Mouse (Mus musculus) CH12.LX (cell line): ENCODE results near the gene Slc39a3. TPM values are rescaled to one million over a fixed set of nuclear protein-coding genes. Genes with fewer than 3 reads are reported as not detected.
"Not testable (repeated sequence)": the region's sequence is repeated elsewhere in the genome, so short reads cannot be mapped to it uniquely, and the experiment has no call there.

Source experiments
- DNase-seq: peaks from one replicate; pipeline ENCODE4 v3.0.0-alpha.2; 2013; ENCODE audit errors: extremely low read depth
- H3K27ac ChIP-seq: 2 replicates; pipeline ENCODE4 v1.5.1; 2012; ENCODE audit warnings: low read depth, mild to moderate bottlenecking, control low read depth, moderate library complexity; ENCODE audit not compliant: insufficient read depth
- H3K27me3 ChIP-seq: replicated peaks from 2 replicates; pipeline ENCODE3; 2012; ENCODE audit warnings: inconsistent platforms
- H3K36me3 ChIP-seq, 2 experiments: replicated peaks in 1 of 2; 2 replicates each; pipeline versions ENCODE3 to v1.6.1; 2012; ENCODE audit warnings: inconsistent platforms in 1 of 2, low read length in 1 of 2, mild to moderate bottlenecking in 1 of 2, mixed read lengths in 1 of 2, moderate library complexity in 1 of 2; ENCODE audit not compliant: control insufficient read depth in 1 of 2, insufficient read depth in 1 of 2
- H3K4me1 ChIP-seq, 2 experiments: 2 replicates each; pipeline ENCODE4 v1.6.1; 2012; ENCODE audit warnings: inconsistent platforms in 1 of 2, moderate library complexity in 1 of 2; ENCODE audit not compliant: insufficient read depth in 2 of 2, control insufficient read depth in 1 of 2
- H3K4me2 ChIP-seq: 2 replicates; pipeline ENCODE4 v1.6.1; 2012; ENCODE audit warnings: low read depth, mild to moderate bottlenecking, control low read depth; ENCODE audit not compliant: poor library complexity, insufficient read depth, severe bottlenecking
- H3K4me3 ChIP-seq, 3 experiments: fragments of 150-350 bp in 1 of 3; sonication (generic) in 1 of 3; replicated peaks in 1 of 3; 2 replicates each; pipeline versions ENCODE3 to v1.5.1; 2011 to 2012; ENCODE audit warnings: low read depth in 2 of 3, low read length in 2 of 3, mild to moderate bottlenecking in 2 of 3, moderate library complexity in 2 of 3, control low read depth in 1 of 3, improper control_type of control experiment in 1 of 3, inconsistent platforms in 1 of 3, mixed read lengths in 1 of 3; ENCODE audit not compliant: poor library complexity in 1 of 3
- H3K79me2 ChIP-seq: replicated peaks from 2 replicates; pipeline ENCODE4 v1.6.1; 2012; ENCODE audit warnings: mild to moderate bottlenecking, moderate library complexity; ENCODE audit not compliant: control insufficient read depth, poor library complexity, insufficient read depth, severe bottlenecking; ENCODE audit errors: extremely low read depth
- H3K9ac ChIP-seq: 2 replicates; pipeline ENCODE4 v1.6.1; 2012; ENCODE audit warnings: low read depth, mild to moderate bottlenecking, control low read depth, moderate library complexity; ENCODE audit not compliant: insufficient read depth
- H3K9me3 ChIP-seq: replicated peaks from 2 replicates; pipeline ENCODE3; 2012; ENCODE audit warnings: low read length, inconsistent platforms, mixed read lengths
- CHD2 ChIP-seq: IDR thresholded peaks from 2 replicates; pipeline ENCODE4 v1.6.1; 2011; ENCODE audit warnings: low read length, improper control_type of control experiment
- ELF1 ChIP-seq: IDR thresholded peaks from 2 replicates; pipeline ENCODE4 v1.6.1; 2014; ENCODE audit warnings: low read depth, mild to moderate bottlenecking, inconsistent platforms, low read length, improper control_type of control experiment
- JUN ChIP-seq: IDR thresholded peaks from 2 replicates; pipeline ENCODE4 v1.6.1; 2011; ENCODE audit warnings: low read depth, mild to moderate bottlenecking, low read length, improper control_type of control experiment, moderate library complexity; ENCODE audit not compliant: insufficient read depth
- KAT2A ChIP-seq: IDR thresholded peaks from 2 replicates; pipeline ENCODE4 v1.6.1; 2012; ENCODE audit warnings: low read length, improper control_type of control experiment, inconsistent platforms; ENCODE audit not compliant: insufficient replicate concordance
- MAFK ChIP-seq: IDR thresholded peaks from 2 replicates; pipeline ENCODE4 v1.6.1; 2011; ENCODE audit warnings: low read length, improper control_type of control experiment; ENCODE audit not compliant: insufficient replicate concordance
- MEF2A ChIP-seq: IDR thresholded peaks from 2 replicates; pipeline ENCODE4 v1.6.1; 2014; ENCODE audit warnings: low read depth, mild to moderate bottlenecking, inconsistent platforms, low read length, improper control_type of control experiment, borderline replicate concordance
- MYC ChIP-seq: IDR thresholded peaks from 2 replicates; pipeline ENCODE4 v1.6.1; 2011; ENCODE audit warnings: low read depth, mild to moderate bottlenecking, improper control_type of control experiment, low read length
- NRF1 ChIP-seq: IDR thresholded peaks from 2 replicates; pipeline ENCODE4 v1.6.1; 2014; ENCODE audit warnings: low read depth, mild to moderate bottlenecking, inconsistent platforms, low read length, improper control_type of control experiment, moderate library complexity
- PAX5 ChIP-seq: IDR thresholded peaks from 2 replicates; pipeline ENCODE4 v1.6.1; 2012; ENCODE audit warnings: low read length, inconsistent platforms, mixed read lengths
- POLR2A ChIP-seq: IDR thresholded peaks from 2 replicates; pipeline ENCODE4 v1.6.1; 2011; ENCODE audit warnings: low read depth, mild to moderate bottlenecking, improper control_type of control experiment, low read length
- POLR2AphosphoS2 ChIP-seq: IDR thresholded peaks from 2 replicates; pipeline ENCODE4 v1.6.1; 2011; ENCODE audit warnings: low read depth, low read length, improper control_type of control experiment
- RAD21 ChIP-seq: IDR thresholded peaks from 2 replicates; pipeline ENCODE4 v1.6.1; 2011; ENCODE audit warnings: low read depth, mild to moderate bottlenecking, low read length, improper control_type of control experiment, moderate library complexity
- SMC3 ChIP-seq: IDR thresholded peaks from 2 replicates; pipeline ENCODE4 v1.6.1; 2011; ENCODE audit warnings: low read depth, low read length, improper control_type of control experiment
- TBP ChIP-seq: conservative IDR thresholded peaks from 2 replicates; pipeline ENCODE4 v1.6.1; 2011; ENCODE audit warnings: low read depth, low read length, improper control_type of control experiment
- TCF12 ChIP-seq: IDR thresholded peaks from 2 replicates; pipeline ENCODE4 v1.6.1; 2014; ENCODE audit warnings: low read depth, mild to moderate bottlenecking, inconsistent platforms, low read length, improper control_type of control experiment
- USF2 ChIP-seq: conservative IDR thresholded peaks from 2 replicates; pipeline ENCODE4 v1.6.1; 2011; ENCODE audit warnings: low read depth, low read length, improper control_type of control experiment
- ZKSCAN1 ChIP-seq: IDR thresholded peaks from 2 replicates; pipeline ENCODE4 v1.6.1; 2012; ENCODE audit warnings: low read depth, inconsistent platforms, low read length, improper control_type of control experiment, borderline replicate concordance
- ZMIZ1 ChIP-seq: IDR thresholded peaks from 2 replicates; pipeline ENCODE4 v1.6.1; 2012; ENCODE audit warnings: low read depth, mild to moderate bottlenecking, inconsistent platforms, low read length, improper control_type of control experiment
- ZNF384 ChIP-seq: IDR thresholded peaks from 2 replicates; pipeline ENCODE4 v1.6.1; 2012; ENCODE audit warnings: low read depth, low read length, improper control_type of control experiment, inconsistent platforms
- dilution Hi-C: fragments of 300-500 bp; cut with MboI; formaldehyde crosslinking; loops from 2 replicates; pipeline ENCODE4 v1.14.3; 2020; ENCODE audit warnings: low sequenced_read_pairs; ENCODE audit not compliant: extremely low pct_unique_long_range_greater_than_20kb, extremely low pct_ligation_motif_present
- in situ Hi-C: fragments of 300-500 bp; cut with MboI; formaldehyde crosslinking; loops from 3 replicates; pipeline ENCODE4 v1.14.3; 2019; ENCODE audit warnings: low sequenced_read_pairs, low pct_ligation_motif_present, low pct_unique_long_range_greater_than_20kb, mixed read lengths
- polyA plus RNA-seq: library from polyadenylated mRNA; unstranded; fragments of >175 nt; gene quantifications from 2 replicates; pipeline ENCODE4 v1.2.1, GENCODE M21; 2012; ENCODE audit warnings: low read depth; ENCODE audit not compliant: insufficient read length
- total RNA-seq, 2 experiments: library from RNA; depleted of rRNA; stranded (reverse); fragments of 300-350 nt in 1 of 2; fragments of >200 nt in 1 of 2; gene quantifications; 2 replicates each; pipeline ENCODE4 v1.2.3; 2012 to 2014

Gene Slc39a3
- total and polyA plus RNA-seq, 3 experiments = 3.9 to 7.2 (median 4.2) TPM

DNA sequence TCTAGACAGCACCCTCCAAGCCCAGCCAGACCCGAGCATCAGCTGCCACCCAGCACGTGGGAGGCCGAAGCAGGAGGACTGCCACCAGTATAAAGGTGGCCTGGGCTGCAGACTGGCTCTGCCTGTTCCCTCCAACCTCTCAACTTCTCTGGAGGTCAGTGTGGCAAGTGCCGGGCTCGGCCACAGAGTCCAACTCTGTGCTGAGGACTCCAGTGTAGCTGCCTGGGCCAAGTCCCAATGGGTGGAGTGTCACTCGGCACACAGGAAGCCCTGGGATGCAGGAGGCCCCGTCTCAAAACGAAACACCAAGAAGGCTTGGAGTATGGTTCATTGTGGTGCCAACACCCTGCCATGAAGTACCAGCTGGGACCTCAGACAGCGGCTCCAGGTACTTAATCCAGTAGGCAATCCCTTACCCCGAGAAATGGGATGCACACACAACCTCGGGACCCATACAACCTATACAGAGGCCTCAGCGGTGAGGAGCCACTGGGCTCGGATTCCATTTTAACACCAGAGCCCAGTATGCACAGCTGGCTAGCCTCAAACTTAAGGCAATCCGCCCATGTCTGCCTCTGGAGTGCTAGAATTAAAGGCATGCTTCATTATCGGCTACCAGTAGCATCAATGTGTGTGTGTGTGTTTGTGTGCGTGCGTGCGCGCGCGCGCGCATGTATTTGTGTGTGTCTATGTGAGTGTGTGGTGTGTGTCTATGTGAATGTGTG, 20.3 kb upstream of the Slc39a3 start:
- no peak overlapping the region for H3K9ac ChIP-seq
- no peak overlapping the region for H3K4me2 ChIP-seq
- in situ Hi-C loops (no loop called here), dilution Hi-C loops (no loop called here)
- DNase-seq = no peak
- H3K27me3 ChIP-seq = no peaks in the 10 kb centered on the region
- H3K79me2 ChIP-seq = peaks cover 56% of the 10 kb centered on the region
- H3K36me3 ChIP-seq = peaks cover 14 to 61% of the 10 kb centered on the region in 2 experiments
- H3K4me3 ChIP-seq = no peak overlapping the region
- H3K4me1 ChIP-seq = peaks cover 8 to 33% of the 10 kb centered on the region in 2 experiments
- no peak overlapping the region for H3K27ac ChIP-seq
- TF ChIP-seq ZMIZ1 (no peak), TBP (no peak), MYC (no peak), TCF12 (no peak), ZKSCAN1 (no peak), MAFK (no peak)
- H3K9me3 ChIP-seq = no peaks in the 10 kb centered on the region

DNA sequence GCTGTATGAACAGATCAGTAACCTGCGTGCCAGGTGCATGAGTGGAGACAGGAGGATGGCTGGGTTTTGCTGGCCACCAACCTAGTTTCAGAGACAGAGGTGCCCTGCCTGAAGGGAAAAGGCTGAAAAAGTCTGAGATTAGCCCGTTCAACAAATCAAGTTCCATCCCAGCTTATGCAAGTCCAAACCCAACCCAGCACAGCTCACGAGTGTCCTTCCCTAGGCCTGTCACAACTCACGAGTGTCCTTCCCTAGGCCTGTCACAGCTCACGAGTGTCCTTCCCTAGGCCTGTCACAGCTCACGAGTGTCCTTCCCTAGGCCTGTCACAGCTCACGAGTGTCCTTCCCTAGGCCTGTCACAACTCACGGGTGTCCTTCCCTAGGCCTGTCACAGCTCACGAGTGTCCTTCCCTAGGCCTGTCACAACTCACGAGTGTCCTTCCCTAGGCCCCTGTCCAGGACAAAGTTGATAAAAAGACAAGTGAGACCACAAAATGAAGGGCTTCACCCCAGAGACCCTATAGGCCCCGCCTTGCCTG, 18.6 kb upstream of the Slc39a3 start:
- H3K9ac ChIP-seq, H3K27ac ChIP-seq, H3K4me3 ChIP-seq, H3K27me3 ChIP-seq, dilution Hi-C loops, H3K9me3 ChIP-seq, H3K4me2 ChIP-seq, DNase-seq, in situ Hi-C loops: not testable (repeated sequence)
- H3K4me1 ChIP-seq = peaks cover 8 to 33% of the 10 kb centered on the region in 2 experiments
- peaks cover 31 to 78% of the 10 kb centered on the region in 2 experiments for H3K36me3 ChIP-seq
- peaks cover 56% of the 10 kb centered on the region for H3K79me2 ChIP-seq

DNA sequence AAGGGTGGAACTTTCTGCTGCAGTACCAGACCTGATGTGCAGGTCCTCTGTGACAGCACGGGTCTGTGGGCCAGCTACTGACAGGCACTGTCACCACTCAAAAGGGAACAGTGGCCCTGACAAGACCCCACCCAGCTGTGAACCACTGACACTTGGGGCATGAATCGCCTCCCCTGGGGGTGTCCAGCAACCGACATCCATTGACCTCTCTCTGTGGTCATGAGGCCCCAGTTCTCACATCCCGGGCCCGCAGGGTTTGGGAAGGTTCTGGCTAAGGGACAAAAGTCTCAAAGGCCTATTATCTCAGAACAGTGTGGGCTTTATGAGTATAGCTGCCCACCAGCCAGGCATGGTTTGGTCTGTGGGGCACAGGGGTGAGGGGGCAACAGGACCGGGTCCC, 17.9 kb upstream of the Slc39a3 start:
- peaks cover 8 to 33% of the 10 kb centered on the region in 2 experiments for H3K4me1 ChIP-seq
- TF ChIP-seq MYC (no peak), TBP (no peak), ELF1 (no peak), POLR2A (no peak), JUN (no peak), NRF1 (no peak), POLR2AphosphoS2 (no peak), USF2 (no peak), KAT2A (no peak), PAX5 (no peak), ZMIZ1 (no peak), RAD21 (no peak), MEF2A (no peak), SMC3 (no peak), ZKSCAN1 (no peak), CHD2 (no peak), ZNF384 (no peak)
- in situ Hi-C loops = no loop called here

More for the DNA sequence above, 17.9 kb upstream of the Slc39a3 start:
- H3K27me3 ChIP-seq = no peaks in the 10 kb centered on the region
- H3K79me2 ChIP-seq = peaks cover 56% of the 10 kb centered on the region
- no peaks in the 10 kb centered on the region for H3K9me3 ChIP-seq
- DNase-seq = no peak
- H3K9ac ChIP-seq = no peak overlapping the region
- dilution Hi-C loops = no loop called here
- H3K4me2 ChIP-seq = no peak overlapping the region
- H3K27ac ChIP-seq = no peak overlapping the region
- no peak overlapping the region for H3K4me3 ChIP-seq
- peaks cover 36 to 85% of the 10 kb centered on the region in 2 experiments for H3K36me3 ChIP-seq
